Mouse (Mus musculus) cerebellum, postnatal 25 days (tissue): ENCODE data around the gene Gpc6.

Experiments used
- DNase-seq, 2 experiments: peaks; one replicate each; pipeline ENCODE4 v3.0.0; 2021; ENCODE audit warnings: mixed read lengths in 2 of 2

The Gpc6 gene

DNA sequence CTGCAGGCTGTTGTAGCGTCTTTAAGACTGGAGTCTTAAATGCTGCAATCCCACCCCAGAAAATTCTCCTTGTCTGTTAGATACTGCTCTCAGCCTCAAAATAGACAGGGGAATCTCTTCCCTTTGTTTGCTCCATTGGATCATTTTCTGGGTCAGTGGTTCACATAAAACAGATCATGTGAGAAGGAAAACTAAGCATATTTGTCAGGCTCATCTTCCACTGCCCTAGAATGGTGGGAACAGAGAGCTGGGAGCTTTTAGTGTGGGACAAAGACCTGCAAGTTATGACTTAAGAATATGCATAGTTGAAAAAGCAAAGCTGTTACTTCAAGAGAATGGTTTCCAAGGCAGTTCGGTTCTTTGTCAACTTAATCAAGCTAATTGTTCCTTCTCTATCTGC lies 136.4 kb downstream of the Gpc6 start:
- no peak for DNase-seq

GRCm38 (mm10) chr14:117068179-117068578 lies 143.1 kb downstream of the Gpc6 start:
- no peak for DNase-seq

- DNase-seq: no peak
Measured at GRCm38 (mm10) chr14:117070470-117071085, 145.5 kb downstream of the Gpc6 start.

DNA sequence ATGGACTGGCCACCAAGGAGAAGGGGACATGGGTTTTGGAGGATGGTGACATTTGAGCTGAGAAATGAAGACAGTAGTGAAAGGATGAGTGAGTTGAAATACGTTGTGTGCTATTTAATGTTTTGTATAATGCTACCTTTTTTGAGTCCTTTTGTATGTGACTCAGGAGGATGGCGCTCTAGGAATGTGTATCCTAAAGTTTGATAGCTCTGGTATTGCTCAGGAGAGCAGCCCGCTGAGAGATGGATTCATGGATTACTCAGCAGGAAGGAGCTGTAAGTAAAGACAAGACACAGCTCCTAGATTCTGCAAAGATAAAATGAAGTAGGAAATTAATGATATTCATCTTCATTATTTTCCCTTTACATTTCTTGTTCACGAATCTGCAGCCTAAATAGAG lies 168.5 kb downstream of the Gpc6 start:
- DNase-seq: no peak

- DNase-seq: no peak
Measured at GRCm38 (mm10) chr14:117106900-117107299, 181.8 kb downstream of the Gpc6 start.

DNA sequence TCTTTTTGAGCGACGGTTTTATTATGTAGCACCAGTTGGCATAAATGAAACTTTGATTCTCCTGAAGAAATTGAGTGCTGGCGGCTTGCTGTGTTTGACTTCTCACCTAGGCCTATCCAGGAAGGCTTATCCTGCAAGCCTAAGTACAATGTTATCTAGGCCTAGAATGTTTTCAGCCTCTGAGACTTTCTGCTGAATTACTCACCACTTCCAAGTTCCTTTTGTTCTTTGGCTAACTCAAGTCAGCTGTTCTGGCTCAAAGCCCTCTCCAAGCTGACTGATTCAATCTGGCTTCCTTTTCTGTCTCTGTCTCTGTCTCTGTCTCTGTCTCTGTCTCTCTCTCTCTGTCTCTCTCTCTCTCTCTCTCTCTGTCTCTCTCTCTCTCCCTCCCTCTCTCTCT lies 188.0 kb downstream of the Gpc6 start:
- DNase-seq: no peak

GRCm38 (mm10) chr14:117122036-117122435 lies 196.9 kb downstream of the Gpc6 start:
- peak in 1 of 2 experiments; percentile 6 for DNase-seq

DNA sequence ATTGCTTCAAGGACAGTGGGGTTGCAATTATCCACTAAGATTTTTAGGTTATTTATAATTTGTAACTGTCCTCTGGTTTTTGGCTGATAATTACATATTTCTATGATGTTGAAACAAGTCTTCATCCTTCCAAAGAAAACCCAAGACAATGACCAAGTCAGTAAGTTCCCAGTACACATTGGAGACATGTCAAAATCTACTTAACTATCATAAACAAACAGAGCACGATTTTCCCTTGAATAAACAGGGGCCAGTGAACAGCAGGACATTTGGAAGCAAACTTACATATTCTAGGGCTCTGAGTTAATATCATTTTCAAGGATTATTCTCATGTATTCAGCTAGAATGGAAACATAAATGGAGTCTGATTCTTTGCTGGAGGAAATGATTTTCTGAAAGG lies 205.2 kb downstream of the Gpc6 start:
- DNase-seq: no peak

DNA sequence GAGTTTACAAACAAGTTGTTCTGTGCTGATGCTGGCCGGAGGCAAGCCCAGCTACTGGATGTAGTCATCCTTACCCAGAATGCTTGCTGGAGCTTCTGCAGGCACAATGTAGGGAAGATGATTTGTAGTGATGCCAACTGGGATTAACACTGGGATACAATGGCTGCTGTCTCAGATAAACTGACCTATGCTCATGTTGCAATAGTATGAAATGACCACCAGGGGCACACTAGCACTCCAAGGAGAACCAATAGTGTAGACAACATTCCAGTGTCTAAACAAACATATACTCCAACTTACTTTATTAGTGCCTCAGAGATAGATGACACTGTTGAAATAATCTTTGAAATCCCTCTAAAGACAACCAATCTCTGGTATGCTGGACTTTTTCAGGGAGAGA lies 206.2 kb downstream of the Gpc6 start:
- DNase-seq: no peak

DNA sequence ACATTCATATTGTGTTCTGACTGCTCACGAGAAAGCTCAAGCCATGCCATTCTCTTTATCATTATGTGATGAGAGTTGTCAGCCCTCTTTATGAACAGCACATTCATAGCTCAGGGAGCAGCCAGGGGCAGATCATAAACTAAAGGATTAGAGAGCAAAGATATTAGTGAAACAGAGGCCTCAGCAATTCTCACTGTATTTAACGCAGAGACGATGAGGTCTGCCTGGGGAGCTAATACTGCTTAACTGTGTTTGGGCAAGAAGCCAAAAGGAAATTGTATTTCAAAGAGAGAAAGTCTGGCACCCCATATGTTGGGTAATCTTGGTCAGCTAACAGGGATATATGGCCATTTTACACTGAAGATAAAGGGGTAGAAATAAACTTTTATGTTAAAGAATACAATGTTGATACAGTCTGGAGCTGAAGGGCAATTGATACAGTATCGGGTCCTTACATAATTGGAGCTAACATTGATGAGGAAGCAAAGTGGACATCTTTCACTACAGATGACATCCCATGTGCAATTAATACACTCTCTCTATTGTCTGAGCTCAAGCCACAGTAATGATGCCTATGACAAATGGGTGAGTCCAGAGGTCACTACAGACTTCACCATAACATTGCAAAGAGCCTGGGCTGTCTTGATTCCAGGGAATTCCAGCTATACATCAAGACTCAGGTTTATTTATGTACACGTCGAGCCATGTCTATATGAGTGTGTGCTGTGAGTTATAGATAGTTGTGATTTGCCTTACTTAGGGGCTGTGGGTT lies 216.1 kb downstream of the Gpc6 start:
- DNase-seq: no peak

DNA sequence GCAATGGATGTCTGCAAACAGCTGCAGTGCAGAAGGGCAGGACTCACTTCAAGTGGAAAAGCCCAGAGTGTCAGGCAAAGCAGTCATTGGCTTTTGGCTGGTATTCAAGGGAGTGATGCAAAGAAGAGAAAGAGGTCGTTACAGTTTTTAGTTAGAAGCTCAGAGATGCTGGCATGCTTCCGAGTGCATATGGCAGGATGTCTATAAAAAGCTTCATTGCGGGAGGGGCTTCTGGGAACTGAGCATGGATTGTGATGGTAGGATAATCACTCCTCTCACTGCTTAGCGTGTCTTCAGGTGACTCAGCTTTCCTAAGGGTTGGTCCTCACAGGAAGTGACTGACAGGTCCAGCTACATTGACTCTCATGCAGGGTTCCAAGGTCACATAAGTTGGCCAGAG lies 221.0 kb downstream of the Gpc6 start:
- DNase-seq: peak; percentile 31 to 58

DNA sequence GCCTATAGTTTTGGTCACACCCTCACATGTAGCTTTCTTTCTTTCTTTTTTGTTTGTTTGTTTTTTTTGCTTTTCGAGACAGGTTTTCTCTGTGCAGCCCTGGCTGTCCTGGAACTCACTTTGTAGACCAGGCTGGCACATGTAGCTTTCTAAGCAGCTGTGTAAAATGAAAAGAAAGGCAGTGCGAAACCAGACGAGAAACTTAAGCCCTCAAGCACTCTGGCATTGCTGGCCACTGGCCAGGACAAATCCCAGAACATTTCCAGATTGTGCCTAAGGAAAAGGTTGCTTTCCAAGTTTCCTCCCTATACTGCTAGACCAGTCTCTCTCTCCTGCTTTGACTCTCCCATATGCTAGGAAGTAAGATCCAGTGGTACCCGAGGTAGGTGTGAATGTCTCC lies 221.6 kb downstream of the Gpc6 start:
- peak in 1 of 2 experiments; percentile 17 for DNase-seq

DNA sequence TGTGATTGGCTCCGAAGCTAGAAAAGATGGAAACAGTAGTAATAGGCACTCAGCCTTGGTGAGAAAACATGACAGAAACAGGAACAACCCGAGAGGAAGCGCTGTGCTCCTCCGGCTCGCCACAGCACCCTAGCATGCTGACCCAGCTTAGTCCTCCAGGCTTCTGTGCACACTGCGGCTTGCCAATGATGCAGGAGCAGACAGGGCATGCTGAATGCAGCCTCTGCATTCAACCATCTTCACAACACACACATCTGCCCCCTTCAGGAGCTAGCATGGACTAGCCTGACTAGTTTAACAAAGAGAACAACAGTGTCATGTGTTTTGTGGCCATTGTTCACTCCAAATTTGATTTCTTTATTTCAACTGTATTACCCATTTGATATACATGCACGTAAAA lies 226.5 kb downstream of the Gpc6 start:
- DNase-seq: no peak

GRCm38 (mm10) chr14:117155884-117156465 lies 230.9 kb downstream of the Gpc6 start:
- no peak for DNase-seq

DNA sequence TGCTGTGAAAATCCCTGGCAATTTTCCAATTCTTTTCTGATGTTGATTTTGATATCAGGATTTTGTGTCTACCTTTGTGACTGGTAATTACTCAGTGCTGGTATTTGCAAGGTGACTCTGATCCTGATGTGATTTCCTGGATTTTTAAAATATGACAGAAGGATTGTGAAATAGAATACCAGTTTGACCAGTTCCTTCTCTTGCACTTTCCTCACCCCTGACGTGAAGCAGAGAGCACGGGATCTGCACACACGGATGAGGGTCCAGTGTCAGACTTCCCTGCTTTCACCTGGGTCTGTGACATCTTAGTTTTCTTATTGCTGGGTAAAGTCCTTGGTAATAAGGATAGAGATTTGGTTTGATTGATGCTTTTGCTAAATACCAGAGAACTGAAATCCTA lies 232.3 kb downstream of the Gpc6 start:
- no peak for DNase-seq

DNA sequence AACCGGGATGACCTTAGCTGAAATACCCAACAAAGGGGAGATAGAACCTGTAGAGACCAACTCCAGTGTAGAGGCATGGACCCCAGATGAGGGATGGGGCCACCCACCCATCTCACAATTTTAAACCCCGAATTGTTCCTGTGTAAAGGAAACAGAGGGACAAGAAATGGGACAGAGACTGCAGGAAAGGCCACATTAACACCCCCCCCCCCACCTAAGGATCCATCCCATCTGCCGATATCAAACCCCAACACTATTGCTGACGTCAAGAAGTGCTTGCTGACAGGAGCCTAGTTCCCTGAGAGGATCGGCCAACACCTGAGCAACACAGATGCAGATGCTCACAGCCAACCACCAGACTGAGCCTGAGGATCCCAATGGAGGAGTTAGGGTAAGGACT lies 241.2 kb downstream of the Gpc6 start:
- no peak for DNase-seq

DNA sequence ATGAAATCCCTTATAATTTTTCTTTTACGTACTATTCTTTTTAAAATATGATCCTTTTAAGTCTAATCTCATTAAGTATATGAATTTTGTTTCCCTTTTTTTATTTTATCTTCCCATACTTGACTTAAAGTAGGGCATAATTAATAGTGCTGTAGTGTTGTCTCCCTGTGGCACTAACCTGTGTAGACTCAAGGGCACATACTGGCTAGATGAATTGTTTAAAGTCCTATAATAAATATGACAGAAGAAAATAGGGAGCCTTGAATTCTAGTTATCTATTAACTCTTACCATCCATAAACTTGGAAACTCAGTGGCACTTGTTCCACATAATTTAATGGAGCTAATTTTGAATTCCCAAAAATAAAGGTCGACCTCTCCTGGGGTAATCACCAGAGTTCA lies 268.2 kb downstream of the Gpc6 start:
- DNase-seq: no peak

DNA sequence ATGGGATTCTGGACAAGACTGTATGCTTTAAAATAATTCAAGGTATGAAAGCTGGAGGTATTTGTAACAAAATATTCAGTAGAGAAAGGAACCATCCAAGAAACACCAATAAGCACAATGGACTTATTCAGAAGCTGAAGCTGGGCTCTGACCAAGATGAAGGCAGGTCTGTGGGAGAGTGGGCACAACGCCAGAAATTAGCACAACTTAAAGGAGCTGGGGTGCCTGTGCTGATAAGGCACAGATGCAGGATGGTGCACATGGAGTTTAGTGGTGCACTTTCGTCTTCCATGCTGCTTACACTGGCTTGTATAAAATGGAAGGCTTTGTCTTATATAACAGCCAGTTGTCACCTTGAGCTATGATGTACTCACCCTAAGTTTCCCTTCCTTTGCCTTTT lies 276.9 kb downstream of the Gpc6 start:
- DNase-seq: no peak

DNA sequence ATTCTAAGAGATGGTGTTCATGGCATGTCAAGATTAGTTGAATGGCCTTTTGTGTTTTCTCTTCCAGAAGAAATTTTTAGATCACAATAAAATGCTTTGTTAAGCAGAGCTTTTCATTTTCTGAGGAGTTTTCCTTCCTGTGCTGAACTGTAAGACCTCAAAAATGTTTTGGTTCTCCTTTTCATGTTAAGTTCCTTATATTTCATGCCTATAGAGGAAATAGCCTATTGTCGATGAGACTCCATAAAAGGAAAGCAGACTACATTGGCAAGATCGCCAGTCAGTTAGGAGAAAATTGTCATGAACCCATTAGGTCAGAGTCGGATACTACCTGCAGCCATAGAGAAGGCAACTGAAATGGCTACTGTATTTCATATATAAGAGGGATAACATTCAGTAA lies 278.8 kb downstream of the Gpc6 start:
- DNase-seq: no peak

DNA sequence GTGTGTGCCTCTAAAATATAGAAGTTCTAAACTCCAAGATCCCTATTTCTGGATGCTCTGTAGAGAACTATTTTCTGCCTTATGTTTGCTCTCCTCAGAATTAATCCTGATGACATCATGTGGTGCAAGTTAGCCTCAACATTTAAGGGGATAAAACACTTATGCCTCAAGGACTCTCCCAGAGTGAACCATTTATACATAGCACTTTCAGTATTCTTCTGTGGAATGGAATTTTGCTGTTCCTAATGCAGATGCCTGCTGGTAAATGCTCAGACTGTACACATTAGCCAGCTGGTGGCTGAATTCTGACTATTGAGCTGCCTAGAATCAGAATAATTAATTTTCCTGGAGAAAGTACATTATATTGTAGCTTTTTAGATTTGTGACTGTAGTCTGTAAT lies 289.3 kb downstream of the Gpc6 start:
- DNase-seq: no peak

- DNase-seq: no peak
Measured at GRCm38 (mm10) chr14:117226920-117227319, 301.8 kb downstream of the Gpc6 start.

DNA sequence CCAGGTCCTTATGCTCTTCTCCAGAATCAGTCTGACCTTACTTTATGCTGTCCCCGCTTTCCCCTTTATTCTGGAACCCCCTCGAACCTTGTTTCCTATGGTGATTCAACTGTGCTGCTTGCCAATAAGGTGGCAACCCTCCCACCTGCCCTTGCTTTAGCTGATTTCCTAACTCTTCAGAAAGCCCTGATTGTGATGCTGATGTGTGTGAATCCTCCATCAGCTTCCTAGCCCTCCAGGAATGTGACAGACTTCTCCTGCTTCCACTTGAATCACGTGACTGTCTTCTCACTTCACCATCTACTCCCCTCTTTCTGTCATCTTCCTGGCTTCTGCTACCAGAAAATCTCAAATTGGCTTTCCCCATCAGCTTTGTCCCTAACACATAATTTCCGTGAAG lies 305.4 kb downstream of the Gpc6 start:
- no peak for DNase-seq

- no peak for DNase-seq
Measured at GRCm38 (mm10) chr14:117238226-117238625, 313.1 kb downstream of the Gpc6 start.

GRCm38 (mm10) chr14:117239694-117240427 lies 314.7 kb downstream of the Gpc6 start:
- DNase-seq: no peak
